Mouse (Mus musculus): ENCODE data around the gene Plbd2. TPM values are rescaled to one million over a fixed set of nuclear protein-coding genes. Genes with fewer than 3 reads are reported as not detected.
"Not testable (repeated sequence)": the region's sequence is repeated elsewhere in the genome, so short reads cannot be mapped to it uniquely, and the experiment has no call there.

Plbd2 gene
- total RNA-seq, 2 experiments from 2014 or later: 2.0 to 2.1 TPM

DNA sequence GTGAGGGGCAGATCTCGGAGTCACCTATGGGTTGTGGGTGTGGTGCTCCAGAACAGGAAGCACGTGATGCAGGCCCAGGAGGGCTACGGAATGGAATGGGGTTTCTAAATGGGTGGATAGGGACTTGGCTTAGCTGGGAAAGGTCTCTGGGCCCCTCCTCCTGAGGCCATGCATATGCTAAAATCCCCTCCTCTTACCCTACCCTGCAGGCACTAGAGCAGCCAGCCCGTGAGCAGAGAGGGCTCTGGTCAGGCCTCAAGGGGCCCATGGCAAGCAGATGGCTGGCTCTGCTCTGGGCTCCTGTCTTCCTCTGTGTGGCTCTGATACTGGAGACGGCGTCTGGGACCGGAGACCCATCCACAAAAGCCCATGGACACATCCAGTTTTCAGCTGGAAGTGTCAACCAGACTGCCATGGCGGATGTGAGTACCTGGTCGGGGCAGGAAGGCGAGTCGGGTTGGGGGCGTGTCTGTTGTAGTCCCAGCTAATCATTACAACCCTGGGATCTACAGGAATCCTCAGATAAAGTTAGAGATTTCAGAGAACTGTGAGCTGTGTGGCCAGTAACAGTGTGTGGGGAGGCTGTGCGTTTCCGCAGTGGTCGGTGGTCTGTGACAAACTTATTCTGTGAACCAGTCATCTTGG lies 9.6 kb upstream of the Plbd2 start:
- ATAC-seq (replicated peaks; ENCODE audit: low FRiP score, poor library complexity, severe bottlenecking): no peak

DNA sequence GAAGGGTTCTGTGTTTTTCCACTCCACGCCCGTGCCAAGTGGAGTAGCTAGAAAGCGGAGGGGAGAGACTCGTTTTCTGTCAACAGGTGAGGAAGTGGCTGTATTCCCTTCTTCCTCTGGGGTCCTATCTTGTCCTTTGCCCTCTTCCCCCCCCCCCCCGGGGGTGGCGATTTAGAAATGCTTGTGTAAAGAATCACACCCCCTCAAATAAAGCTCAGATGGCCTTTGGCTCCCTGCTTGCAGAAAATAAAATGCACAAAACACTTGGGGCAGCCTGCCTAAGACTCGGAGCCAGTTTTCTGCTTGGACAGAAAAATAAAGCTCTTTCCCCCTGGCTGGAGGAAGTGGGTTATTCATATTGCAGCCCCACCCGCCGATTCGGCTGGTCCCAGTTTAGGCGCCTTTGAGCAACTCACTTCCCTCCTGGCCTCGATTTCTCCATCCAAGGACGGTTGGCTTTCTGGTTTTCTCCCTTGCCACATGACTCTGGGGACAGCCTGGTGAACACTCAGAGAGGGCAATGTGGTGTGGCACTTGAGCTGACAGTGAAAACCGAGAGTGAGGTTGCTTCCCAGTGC lies 8.3 kb upstream of the Plbd2 start:
- ATAC-seq (replicated peaks; ENCODE audit: low FRiP score, poor library complexity, severe bottlenecking): no peak

DNA sequence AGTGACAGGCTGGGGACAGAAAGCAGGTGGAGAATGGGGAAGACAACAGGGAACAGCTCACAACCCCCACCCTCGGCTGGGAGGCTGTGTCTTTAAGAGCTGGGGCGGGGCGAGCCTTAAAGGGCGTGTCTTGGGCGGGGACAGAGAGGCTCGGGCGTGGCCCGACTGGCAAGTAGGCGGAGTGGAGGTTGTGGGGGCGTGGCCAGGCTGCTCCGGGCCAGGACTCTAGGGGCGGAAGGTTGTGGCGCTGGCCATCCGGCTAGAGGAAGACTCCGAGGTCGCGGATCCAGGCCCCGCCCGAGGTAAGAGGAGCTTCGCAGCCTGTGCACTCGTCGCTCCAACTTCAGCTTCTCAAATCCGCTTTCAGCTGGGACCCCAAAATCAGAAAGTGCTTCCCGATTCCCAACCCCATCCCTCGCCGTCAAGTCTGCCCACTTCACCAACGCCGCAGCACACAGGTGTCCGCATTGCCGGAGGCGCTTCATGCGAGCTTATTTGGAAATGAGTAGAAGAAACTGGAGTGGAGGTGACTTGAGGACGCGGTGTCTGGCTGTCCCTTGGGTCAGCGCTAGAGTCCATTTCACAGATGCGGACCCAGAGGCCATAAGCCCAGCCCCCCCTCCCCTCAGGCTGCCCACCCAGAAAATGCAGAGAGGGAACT lies 7.7 kb upstream of the Plbd2 start, which contains the start of gene Slc8b1:
Gene Slc8b1 (plus strand): TSS at position 187 of the 661 bp plus-strand sequence.
- peak; percentile 94 for ATAC-seq (replicated peaks; ENCODE audit: low FRiP score, poor library complexity, severe bottlenecking)

DNA sequence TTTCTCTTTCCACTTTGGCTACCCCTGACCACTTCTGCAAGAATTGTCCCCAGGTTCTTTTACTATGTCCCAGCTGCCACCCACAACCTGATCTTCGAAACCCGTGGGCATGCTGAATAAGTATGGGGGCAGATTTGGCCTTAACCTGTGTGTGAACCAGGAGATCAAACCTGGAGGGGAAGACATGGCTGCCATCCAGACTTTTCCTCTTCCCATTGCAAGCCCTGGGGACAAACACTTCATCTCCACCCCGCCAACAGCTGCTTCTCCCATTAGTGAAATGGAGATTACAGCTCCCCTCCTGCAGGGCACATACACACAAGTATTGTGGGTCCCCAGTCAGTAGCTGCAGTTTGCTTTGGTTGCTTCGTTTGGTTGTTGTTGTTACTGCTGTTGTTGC lies 3.9 kb upstream of the Plbd2 start:
- ATAC-seq (replicated peaks; ENCODE audit: low FRiP score, poor library complexity, severe bottlenecking): no peak

DNA sequence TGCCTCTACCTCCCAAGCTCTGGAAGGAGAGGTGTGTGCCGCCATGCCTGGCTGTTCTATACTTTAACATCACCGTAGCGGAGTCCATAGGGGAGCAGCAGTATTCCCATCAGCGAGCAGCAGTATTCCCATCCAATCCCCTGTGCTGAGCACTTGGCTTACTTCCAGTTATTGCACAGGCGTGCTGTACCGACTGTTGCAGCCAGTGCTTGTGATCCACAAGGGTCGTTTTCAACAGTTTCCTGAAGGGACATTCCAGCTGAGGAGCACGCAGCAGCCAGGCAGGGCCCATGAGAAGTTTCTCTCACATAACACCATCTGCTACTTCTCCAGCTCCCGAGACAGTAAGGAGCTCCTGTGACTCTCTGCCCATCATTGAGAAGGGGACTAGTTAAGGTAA lies 3.1 kb upstream of the Plbd2 start:
- no peak for ATAC-seq (replicated peaks; ENCODE audit: low FRiP score, poor library complexity, severe bottlenecking)

DNA sequence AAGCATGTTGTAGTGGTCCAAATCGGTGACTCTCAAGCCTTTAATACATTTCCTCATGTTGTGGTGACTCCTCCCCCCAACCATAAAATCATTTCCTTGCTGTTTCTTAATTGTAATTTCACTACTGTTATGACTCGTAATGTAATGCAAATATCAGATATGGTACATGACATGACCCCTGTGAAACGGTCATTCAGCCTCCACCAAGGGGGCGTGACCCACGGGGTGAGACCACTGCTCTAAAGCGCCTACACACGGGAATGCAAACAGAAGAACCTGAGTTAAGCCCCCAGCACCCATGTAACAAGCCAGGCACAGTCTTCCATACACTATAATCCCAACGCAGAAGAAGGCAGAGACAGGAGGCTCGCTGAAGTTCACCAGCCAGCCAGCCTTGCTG lies 2.4 kb upstream of the Plbd2 start:
- no peak for ATAC-seq (replicated peaks; ENCODE audit: low FRiP score, poor library complexity, severe bottlenecking)

DNA sequence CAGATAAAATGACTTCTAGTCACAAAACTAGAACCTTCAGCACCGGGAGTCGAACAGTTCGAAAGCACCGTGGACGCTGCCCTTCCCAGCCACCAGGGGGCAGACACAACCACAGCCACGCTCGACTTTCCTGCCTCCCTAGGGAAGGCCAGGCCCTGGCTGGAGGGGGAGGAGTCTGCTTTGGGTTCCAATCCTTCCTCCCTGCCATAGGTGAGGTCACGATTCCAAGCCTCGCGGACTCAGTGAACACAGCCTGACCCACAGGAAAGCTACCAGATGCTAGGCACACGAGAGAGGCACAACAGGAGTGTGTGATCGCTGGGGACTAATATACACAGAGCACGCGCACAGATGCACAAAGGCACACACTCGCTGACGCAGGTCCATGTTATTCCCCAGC lies 1.9 kb upstream of the Plbd2 start:
- ATAC-seq (replicated peaks; ENCODE audit: low FRiP score, poor library complexity, severe bottlenecking): peak; percentile 82

DNA sequence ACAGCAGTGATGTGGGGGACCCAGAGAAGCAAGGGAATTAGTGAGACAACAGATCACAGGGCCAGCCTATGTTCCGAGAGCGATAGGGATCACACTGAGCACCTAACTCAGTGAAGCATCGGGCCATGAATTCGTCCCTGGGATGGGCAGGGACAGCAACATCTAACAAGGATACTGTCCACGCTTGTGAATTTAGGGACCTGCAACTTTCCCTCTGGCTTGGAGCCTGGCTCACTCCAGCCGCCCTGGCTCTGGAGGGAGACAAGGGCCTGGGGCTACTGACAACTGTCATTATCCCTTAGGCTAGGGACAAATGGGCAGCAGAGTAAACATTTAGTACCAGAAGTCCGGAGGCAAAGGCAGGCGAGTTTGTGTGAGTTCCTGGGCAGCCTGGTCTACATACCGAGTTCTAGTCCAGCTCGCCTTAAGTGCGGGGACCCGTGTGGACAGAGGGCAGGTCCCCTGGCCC lies 716 bp downstream of the Plbd2 start:
- ATAC-seq (replicated peaks; ENCODE audit: low FRiP score, poor library complexity, severe bottlenecking): no peak

DNA sequence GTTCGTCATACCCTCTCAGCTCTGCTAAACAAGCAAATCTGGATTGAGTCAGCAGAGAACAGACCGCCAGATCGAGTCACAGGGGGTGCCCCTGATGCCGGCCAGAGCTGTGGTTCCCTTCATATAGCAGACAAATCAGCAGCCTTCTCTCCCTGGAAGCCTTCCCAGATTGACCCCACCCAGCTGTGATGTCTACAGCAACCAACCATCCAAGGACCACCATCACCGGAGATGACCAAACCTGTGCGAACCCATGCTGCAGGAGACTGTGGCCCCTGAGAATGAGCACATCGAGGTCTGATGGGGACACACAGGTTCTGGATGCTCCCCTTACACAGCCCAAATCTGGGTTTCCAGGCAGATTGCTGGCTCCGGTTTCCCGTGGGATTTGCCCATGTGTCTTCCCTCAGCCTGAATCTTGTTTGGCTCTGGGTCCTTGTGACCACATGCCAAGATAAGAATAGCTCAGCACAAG lies 1.2 kb downstream of the Plbd2 start:
- no peak for ATAC-seq (replicated peaks; ENCODE audit: low FRiP score, poor library complexity, severe bottlenecking)

DNA sequence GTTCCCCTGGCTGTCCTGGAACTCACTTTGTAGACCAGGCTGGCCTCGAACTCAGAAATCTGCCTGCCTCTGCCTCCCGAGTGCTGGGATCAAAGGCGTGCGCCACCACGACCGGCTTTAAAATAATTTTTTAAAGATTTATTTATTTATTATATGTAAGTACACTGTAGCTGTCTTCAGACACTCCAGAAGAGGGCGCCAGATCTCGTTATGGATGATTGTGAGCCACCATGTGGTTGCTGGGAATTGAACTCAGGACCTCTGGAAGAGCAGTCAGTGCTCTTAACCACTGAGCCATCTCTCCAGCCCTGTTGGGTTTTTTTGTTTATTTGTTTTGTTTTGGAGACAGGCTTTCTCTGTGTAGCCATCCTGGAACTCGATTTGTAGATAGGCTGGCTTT lies 2.8 kb downstream of the Plbd2 start:
- ATAC-seq (replicated peaks; ENCODE audit: low FRiP score, poor library complexity, severe bottlenecking): not testable (repeated sequence)

DNA sequence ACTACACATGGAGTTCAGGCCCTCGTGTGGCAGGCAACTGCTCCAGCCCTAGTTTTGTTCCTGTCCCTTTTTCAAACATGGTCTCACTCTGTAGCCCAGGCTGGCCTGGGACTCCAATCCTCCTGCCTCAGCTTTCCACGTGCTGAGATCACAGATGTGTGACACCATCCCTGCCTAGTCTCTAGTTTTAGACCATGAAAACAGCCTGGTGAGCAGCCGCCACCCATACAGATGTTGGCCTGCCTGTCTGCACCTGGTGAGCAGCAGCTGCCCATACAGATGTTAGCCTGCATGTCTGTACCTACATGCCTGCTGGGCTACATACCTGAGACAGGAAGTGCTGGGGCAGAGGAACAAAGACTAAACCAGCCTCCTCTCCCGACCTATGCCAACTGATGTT lies 4.2 kb downstream of the Plbd2 start:
- ATAC-seq (replicated peaks; ENCODE audit: low FRiP score, poor library complexity, severe bottlenecking): no peak

DNA sequence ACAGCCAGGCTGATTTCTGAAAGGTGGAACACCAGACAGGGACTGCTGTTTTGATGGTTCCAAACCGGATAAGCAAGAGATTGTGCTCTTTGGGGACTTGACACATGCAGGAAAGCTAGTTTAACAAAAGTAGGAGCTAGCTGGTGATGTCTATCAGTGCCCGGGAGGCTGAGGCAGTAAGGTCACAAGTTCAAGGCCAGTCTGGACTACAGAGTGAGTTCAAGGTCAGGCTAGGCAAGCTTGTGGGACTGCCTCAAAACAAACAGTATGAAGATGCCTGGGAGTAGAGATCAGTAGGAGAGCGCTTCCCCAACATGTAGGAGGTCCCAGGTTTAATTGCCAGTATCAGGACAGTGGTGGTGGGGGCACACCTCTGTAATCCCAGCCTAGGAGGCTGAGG lies 6.4 kb downstream of the Plbd2 start:
- ATAC-seq (replicated peaks; ENCODE audit: low FRiP score, poor library complexity, severe bottlenecking): no peak

DNA sequence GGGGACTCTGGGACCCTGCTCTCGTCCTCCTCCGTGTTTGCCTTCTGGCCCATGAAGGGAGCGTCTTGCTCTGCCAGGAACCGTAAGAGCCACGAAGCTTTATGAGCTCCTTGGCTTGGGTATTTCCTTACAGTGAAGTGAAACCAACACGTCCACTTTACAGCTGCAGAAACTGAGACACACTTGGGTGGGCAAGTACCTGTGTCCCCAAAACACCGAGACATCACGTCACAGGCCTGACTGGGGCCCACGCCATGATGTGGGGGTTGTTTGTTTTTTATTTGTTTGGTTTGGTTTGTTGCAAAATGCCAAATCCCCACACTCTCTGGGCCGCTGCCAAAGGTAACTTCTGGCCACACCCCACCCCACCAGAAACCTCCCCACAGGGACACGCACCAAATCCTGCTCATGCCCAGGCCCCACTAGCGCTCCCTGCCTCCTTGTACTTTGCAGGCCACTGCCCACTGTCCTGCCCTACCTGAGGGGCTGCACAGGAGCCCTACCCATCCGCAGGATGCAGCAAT lies 7.7 kb downstream of the Plbd2 start:
- no peak for ATAC-seq (replicated peaks; ENCODE audit: low FRiP score, poor library complexity, severe bottlenecking)

DNA sequence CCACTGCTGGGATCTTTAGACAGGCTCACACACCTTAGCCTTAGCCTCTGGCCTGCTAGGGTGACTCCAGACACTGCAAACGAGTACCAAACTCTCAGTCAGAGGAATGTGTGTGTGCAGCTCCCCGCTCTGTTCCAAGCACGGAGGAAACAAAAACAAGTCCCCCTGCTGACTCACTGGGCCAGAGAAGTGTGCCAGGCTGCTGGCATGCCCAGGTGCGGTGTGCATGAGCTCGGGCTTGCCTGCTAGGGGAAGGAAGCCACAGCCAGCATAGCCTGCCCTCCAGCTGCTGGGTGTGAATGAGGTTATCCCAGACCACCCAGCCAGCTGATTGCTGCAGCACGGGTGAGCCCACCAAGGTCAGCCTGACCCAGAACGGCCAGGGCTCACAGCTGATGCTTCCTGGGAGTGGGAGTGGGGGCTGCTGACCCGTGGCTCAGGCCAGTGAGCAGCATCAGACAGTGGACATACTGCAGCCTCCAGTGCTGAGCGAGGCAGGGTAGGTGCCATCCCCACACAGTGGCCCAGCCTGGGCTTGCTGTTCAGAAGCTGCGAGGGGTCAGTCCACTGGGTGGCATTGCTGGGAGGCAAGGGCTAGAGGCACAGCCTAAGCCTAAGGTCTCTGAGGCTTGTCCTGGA lies 8.2 kb downstream of the Plbd2 start:
- peak; percentile 13; the same call in 1 of the 2 replicates for ATAC-seq (replicated peaks; ENCODE audit: low FRiP score, poor library complexity, severe bottlenecking)

DNA sequence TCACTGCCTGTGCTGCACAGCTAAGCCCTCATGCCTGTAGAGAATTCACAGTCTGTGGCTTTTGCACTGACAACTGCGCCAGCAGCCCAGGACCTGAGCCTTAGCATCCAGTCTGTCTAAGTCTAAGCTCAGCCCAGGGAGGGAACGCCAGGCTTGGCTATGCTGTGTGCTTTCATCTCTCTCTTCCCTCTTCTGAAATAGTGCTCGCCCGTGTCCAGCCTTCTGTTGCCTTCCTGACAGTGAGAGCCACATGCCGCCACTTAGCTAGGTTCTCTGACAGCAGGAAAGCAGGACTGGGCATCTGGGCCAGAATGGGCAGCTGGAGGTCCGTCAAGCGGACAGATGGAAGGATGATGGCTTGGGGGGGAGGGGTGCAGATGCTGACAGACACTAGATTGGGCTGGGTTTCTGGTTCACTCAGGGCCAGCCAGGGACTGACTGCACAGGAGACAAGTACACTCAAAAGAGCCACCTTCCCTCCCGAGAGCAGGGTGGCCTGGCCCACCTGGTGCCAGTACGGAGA lies 9.5 kb downstream of the Plbd2 start:
- ATAC-seq (replicated peaks; ENCODE audit: low FRiP score, poor library complexity, severe bottlenecking): no peak

DNA sequence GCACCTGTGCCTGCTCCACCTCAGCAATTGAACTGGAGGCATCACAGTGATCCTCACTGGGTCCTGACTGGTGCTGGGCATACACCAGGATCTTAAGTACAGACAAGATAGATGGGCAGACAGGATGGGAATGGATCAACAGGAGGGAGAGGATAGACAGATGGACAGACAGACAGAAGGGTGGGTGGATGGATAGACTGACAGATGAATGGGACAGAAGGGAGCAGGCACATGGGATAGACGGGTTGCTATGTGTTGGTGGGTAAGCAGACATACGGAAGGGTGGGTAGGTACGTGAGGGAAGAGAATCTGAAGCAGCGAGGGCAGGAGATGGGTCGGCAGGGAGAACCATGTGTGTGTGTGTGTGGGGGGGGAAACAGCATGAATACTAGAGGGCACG lies 10.0 kb downstream of the Plbd2 start:
- ATAC-seq (replicated peaks; ENCODE audit: low FRiP score, poor library complexity, severe bottlenecking): no peak

DNA sequence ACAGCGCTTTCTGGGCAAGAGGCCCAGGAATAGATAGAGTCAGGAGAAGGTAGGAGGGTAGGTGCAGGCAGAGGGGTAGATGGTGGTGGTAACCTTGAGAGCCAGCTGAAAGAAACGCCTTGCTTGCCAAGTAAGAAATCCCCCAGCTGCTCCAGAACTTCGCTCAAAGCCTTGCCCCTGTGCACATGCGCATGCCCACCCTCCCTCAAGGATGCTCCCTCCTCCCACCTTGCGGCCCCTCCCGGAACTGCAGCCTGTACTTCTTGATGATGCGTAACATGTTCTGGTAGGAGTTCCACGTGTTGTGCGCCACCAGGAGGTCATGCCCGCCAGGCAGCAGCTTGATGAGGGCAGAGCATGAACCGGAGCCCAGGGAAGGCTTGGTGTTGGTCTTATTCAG lies 11.0 kb downstream of the Plbd2 start:
- ATAC-seq (replicated peaks; ENCODE audit: low FRiP score, poor library complexity, severe bottlenecking): no peak

DNA sequence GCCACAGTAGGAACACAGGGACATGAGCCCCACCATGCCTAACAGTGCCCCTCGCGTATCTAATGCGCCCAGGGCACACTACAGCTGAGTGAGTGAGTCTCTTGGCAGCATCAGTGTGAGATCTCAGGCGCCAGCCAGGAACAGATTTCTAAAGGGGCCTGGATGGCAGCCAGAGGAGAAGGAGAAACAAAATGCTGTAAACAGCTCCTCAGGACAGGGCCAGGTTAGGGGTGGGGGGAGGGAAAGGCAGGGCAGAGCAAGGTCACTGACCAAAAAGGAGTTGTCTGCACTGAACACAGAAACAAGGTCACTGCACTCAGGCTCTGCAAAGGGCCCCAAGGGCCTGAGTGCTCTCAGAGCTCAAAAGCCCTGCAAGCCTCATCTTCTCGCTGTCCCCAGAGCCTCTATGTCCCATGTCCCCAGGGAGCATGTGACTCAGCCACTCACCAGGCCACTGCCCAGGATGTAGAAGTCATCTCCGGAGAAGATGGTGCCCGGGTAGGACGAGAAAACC lies 12.7 kb downstream of the Plbd2 start:
- ATAC-seq (replicated peaks; ENCODE audit: low FRiP score, poor library complexity, severe bottlenecking): no peak

DNA sequence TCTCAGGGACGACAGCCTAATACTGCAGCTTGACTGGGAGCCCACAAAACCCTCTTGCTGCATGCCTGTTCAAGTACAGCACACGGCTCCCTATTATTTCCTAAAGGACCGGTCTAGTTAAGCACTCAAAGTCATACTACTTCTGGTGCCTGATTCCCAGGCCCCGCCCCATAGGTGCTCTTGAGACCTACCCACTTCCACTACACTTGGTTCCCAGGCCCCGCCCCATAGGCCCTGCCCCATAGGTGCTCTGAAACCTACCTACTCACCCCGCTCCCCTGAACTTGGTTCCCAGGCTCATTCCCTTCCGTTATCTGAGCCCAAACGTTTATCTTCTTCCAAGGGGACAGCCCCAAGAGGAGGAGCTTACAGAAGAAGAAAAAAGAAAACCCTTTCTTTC lies 15.6 kb downstream of the Plbd2 start:
- no peak for ATAC-seq (replicated peaks; ENCODE audit: low FRiP score, poor library complexity, severe bottlenecking)

DNA sequence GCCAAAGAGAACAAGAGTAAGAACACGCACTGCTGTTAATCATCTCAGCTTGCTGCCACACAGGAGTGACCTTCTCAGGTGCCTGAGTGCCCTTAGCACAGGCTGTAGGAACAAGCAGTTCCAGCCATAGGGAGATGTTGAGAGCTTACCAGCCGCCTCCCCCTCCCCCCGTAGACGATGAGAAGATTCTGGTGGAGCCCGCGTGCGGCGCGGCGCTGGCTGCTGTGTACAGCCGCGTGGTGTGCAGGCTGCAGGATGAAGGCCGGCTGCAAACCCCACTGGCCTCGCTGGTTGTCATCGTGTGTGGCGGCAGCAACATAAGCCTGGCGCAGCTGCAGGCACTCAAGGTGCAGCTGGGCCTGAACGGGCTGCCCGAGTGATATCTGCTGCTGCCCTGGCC lies 20.0 kb downstream of the Plbd2 start:
- no peak for ATAC-seq (replicated peaks; ENCODE audit: low FRiP score, poor library complexity, severe bottlenecking)
